Mouse (Mus musculus) ES-E14 (cell line): ENCODE results near the gene Itga9.

Experiments used
- CHD2 ChIP-seq: IDR thresholded peaks from 2 replicates; pipeline ENCODE4 v1.6.1; 2014; ENCODE audit warnings: mild to moderate bottlenecking, low read depth, low read length, inconsistent platforms
- HCFC1 ChIP-seq: IDR thresholded peaks from 2 replicates; pipeline ENCODE4 v1.6.1; 2012; ENCODE audit warnings: low read length, inconsistent platforms, borderline replicate concordance; ENCODE audit not compliant: insufficient read depth
- MAFK ChIP-seq: IDR thresholded peaks from 2 replicates; pipeline ENCODE4 v1.6.1; 2014; ENCODE audit warnings: mild to moderate bottlenecking, low read depth, low read length, inconsistent platforms; ENCODE audit not compliant: insufficient read depth
- ZC3H11A ChIP-seq: IDR thresholded peaks from 2 replicates; pipeline ENCODE4 v1.6.1; 2012; ENCODE audit warnings: low read depth, mild to moderate bottlenecking, inconsistent platforms, low read length, borderline replicate concordance
- ZNF384 ChIP-seq: IDR thresholded peaks from 2 replicates; pipeline ENCODE4 v1.6.1; 2012; ENCODE audit warnings: low read depth, low read length, inconsistent platforms

GRCm38 (mm10) chr9:118862852-118863260 is 256.4 kb downstream of the Itga9 start:
- TF ChIP-seq MAFK: no peak
- no peak for TF ChIP-seq ZNF384
- no peak for TF ChIP-seq CHD2
- no peak for TF ChIP-seq ZC3H11A
- no peak for TF ChIP-seq HCFC1
